Comparison of ENCODE assay signal across 9 mouse cellular contexts in genomic region chr5:140567321-140567720, GRCm38 (mm10). TPM values are rescaled to one million over a fixed set of nuclear protein-coding genes. Genes with fewer than 3 reads are reported as not detected.
DNase-seq lines count a peak whose midpoint lies in the region; ATAC-seq and TF ChIP-seq lines count a peak whose summit lies in the region.
"Had no signal": no experiment of that assay in that cellular context is flagged by ENCODE, and none has a peak within 500 bp of the region (broad histone marks: within the 10 kb centered on the region; RNA-seq: fewer than 3 reads in every experiment).

No protein-coding gene starts in this region.

- 65% methylated on average over 11 of the region's 11 CpGs for WGBS in midbrain, embryonic 10.5 days
- WGBS in midbrain, embryonic 11.5 days = 60% methylated on average over 11 of the region's 11 CpGs
- 35% methylated on average over 11 of the region's 11 CpGs for WGBS in lung, adult 2 months

- intact Hi-C loops in left cerebral cortex, postnatal 36 days (cut with DNase I) = loop anchor here (2.0 kb wide), 1 partner anchor 51 kb away; no protein-coding TSS in a partner anchor

- no peak for TF ChIP-seq CTCF in lung, adult 2 months (IDR thresholded peaks at IDR 0.05; ENCODE audit: insufficient read depth, low read length)

- 0 out of 2 replicates have a peak overlapping the region, but pooled peaks have one; percentile 4 for H3K4me3 ChIP-seq in midbrain, embryonic 10.5 days
- no peak overlapping the region for H3K4me3 ChIP-seq in midbrain, embryonic 11.5 days (ENCODE audit: low read depth, low read length)
- H3K4me3 ChIP-seq in lung, adult 2 months (replicated peaks; ENCODE audit: extremely low read depth, low read depth, low read length) = no peak overlapping the region

- no peaks in the 10 kb centered on the region for H3K9me3 ChIP-seq in midbrain, embryonic 10.5 days (replicated peaks)
- no peaks in the 10 kb centered on the region for H3K9me3 ChIP-seq in midbrain, embryonic 11.5 days (ENCODE audit: control insufficient read depth, low read length)

- H3K4me1 ChIP-seq in midbrain, embryonic 10.5 days = peaks cover 76% of the 10 kb centered on the region
- H3K4me1 ChIP-seq in midbrain, embryonic 11.5 days (ENCODE audit: control insufficient read depth, insufficient read depth, low read length) = peaks cover 18% of the 10 kb centered on the region
- H3K4me1 ChIP-seq in lung, adult 2 months (ENCODE audit: control insufficient read depth, insufficient read depth, low read length) = peaks cover 7% of the 10 kb centered on the region; the same call in 1 of the 2 replicates

- peak overlapping the region; percentile 88 for H3K27ac ChIP-seq in midbrain, embryonic 10.5 days (replicated peaks)
- H3K27ac ChIP-seq in midbrain, embryonic 11.5 days (ENCODE audit: low read depth, low read length) = no peak overlapping the region

- H3K9ac ChIP-seq in midbrain, embryonic 11.5 days (ENCODE audit: low read length) = no peak overlapping the region

- 0 out of 2 replicates have a peak, but pooled peaks have one; percentile 13 for TF ChIP-seq POLR2A in lung, adult 2 months (IDR thresholded peaks at IDR 0.05; ENCODE audit: borderline replicate concordance, extremely low read depth, low read depth, low read length)

- no peak overlapping the region for H3K4me2 ChIP-seq in midbrain, embryonic 11.5 days

- ATAC-seq in midbrain, embryonic 11.5 days (ENCODE audit: low FRiP score) = no peak
- ATAC-seq in erythroblast, adult 5-6 weeks (replicated peaks; ENCODE audit: low FRiP score, poor library complexity, severe bottlenecking) = peak; percentile 33

- peak; percentile 35 for DNase-seq in midbrain, embryonic 10.5 days (ENCODE audit: low spot score)
- no peak for DNase-seq in midbrain, embryonic 11.5 days (ENCODE audit: low spot score, missing footprints)
- DNase-seq in adrenal gland, adult 18-20 months (ENCODE audit: low spot score in 2 of 2) = peak; percentile 25 to 69
- DNase-seq in kidney, adult 8-10 months = peak; percentile 47 to 58
- peak; percentile 57 for DNase-seq in lung, adult 2 months
- DNase-seq in spleen, postnatal 4 days (ENCODE audit: low spot score in 2 of 2) = peak; percentile 85 to 90
- no peak for DNase-seq in left cerebral cortex, postnatal 36 days (ENCODE audit: low spot score in 2 of 2)

- H3K27me3 ChIP-seq in midbrain, embryonic 10.5 days (ENCODE audit: low read depth, poor library complexity, severe bottlenecking) = peaks cover 12% of the 10 kb centered on the region
- no peaks in the 10 kb centered on the region for H3K27me3 ChIP-seq in midbrain, embryonic 11.5 days (ENCODE audit: control insufficient read depth, insufficient read depth, low read length)

- H3K36me3 ChIP-seq in midbrain, embryonic 10.5 days = no peaks in the 10 kb centered on the region
- no peaks in the 10 kb centered on the region for H3K36me3 ChIP-seq in midbrain, embryonic 11.5 days (ENCODE audit: control insufficient read depth, insufficient read depth, low read length)

RNA-seq across cellular contexts. Expression of gene Grifin, which starts 2.5 kb away (rescaled TPM):
- polyA plus RNA-seq in midbrain, embryonic 10.5 days (2016; fragmentation: Nextera tagmentation; extraction: Ambion mirVana) = 0.62 and 0.63 TPM in 2 replicates
- polyA plus RNA-seq in midbrain, embryonic 11.5 days (2014; fragmentation: Nextera tagmentation; extraction: Ambion mirVana) = 0.39 TPM in 1 of 2 replicates, not detected in the other
- total RNA-seq in adrenal gland, adult 18-20 months (2021) = not detected
- total RNA-seq in erythroblast, adult 5-6 weeks (2015; ENCODE audit: low replicate concordance) = not detected in 2 replicates
- not detected in 2 replicates for total RNA-seq in erythroblast, adult 5-6 weeks (2017; ENCODE audit: low replicate concordance)
- polyA plus RNA-seq in lung, adult 2 months (2012; rRNA removed) = not detected in 2 replicates
- under 1 TPM in 1 of 2 experiments, not detected in 1; 0.94 TPM for total RNA-seq in left cerebral cortex, postnatal 36 days (2021)
- polyA plus RNA-seq: small intestine, adult 2 months had no signal

RNA-seq across cellular contexts. Expression of gene Lfng, which starts 39.8 kb away (rescaled TPM):
- polyA plus RNA-seq in midbrain, embryonic 10.5 days (2016; fragmentation: Nextera tagmentation; extraction: Ambion mirVana) = 43.7 and 50.8 TPM in 2 replicates
- 38.3 and 40.5 TPM in 2 replicates for polyA plus RNA-seq in midbrain, embryonic 11.5 days (2014; fragmentation: Nextera tagmentation; extraction: Ambion mirVana)
- total RNA-seq in adrenal gland, adult 18-20 months (2021) = 10 to 100 TPM in 1 of 2 experiments, 1 to 10 TPM in 1; 9.8 to 12.3 TPM
- total RNA-seq in erythroblast, adult 5-6 weeks (2015; ENCODE audit: low replicate concordance) = 2.9 and 9.4 TPM in 2 replicates
- 4.4 and 9.9 TPM in 2 replicates for total RNA-seq in erythroblast, adult 5-6 weeks (2017; ENCODE audit: low replicate concordance)
- polyA plus RNA-seq in lung, adult 2 months (2012; rRNA removed) = 141 and 163 TPM in 2 replicates
- total RNA-seq in left cerebral cortex, postnatal 36 days (2021) = 10 to 100 TPM; 22.6 to 23.6 TPM

Comparison
In these comparisons a context has a peak if more than half of its experiments do, and no peak if none do; other contexts are left out.
1. DNase-seq: peak in midbrain, embryonic 10.5 days (single experiment), adrenal gland, adult 18-20 months (2 of 2), kidney, adult 8-10 months (2 of 2), lung, adult 2 months (single experiment) and spleen, postnatal 4 days (2 of 2); none in midbrain, embryonic 11.5 days (single experiment) and left cerebral cortex, postnatal 36 days (0 of 2).